Mouse (Mus musculus): ENCODE data around the gene Nol12.

Gene Nol12

GRCm38 (mm10) chr15:78990970-78991525, 56.3 kb downstream of the Nol12 start:
- DNase-seq (ENCODE audit: low read depth, low spot score) = no peak

GRCm38 (mm10) chr15:78992235-78992634, 57.5 kb downstream of the Nol12 start:
- DNase-seq (ENCODE audit: low read depth, low spot score) = no peak

- DNase-seq (ENCODE audit: low read depth, low spot score) = no peak
Measured at GRCm38 (mm10) chr15:78992925-78993324, 58.2 kb downstream of the Nol12 start.

Data from brain, adult 2 months (tissue).